Mouse (Mus musculus) thymus, adult 2 months (tissue): ENCODE data around the gene Entpd5.

Experiments used
- CTCF ChIP-seq: fragments of 200-500 bp; IDR thresholded peaks from 2 replicates; pipeline ENCODE4 v1.5.1; 2012; ENCODE audit warnings: mild to moderate bottlenecking, control low read depth, low read length, moderate library complexity, borderline replicate concordance; ENCODE audit not compliant: control insufficient read depth, poor library complexity, insufficient read depth; ENCODE audit errors: extremely low read depth
- POLR2A ChIP-seq: fragments of 200-500 bp; IDR thresholded peaks from 2 replicates; pipeline ENCODE4 v1.6.1; 2012; ENCODE audit warnings: mild to moderate bottlenecking, low read length, control low read depth, moderate library complexity; ENCODE audit not compliant: control insufficient read depth, poor library complexity, insufficient read depth; ENCODE audit errors: extremely low read depth

- TF ChIP-seq POLR2A (no peak), CTCF (no peak)
Measured at GRCm38 (mm10) chr12:84447386-84447785, 38.6 kb upstream of the Entpd5 start.
